ENCODE assay signal across 10 mouse cellular contexts in genomic region chr13:98654129-98654939, GRCm38 (mm10). TPM values are rescaled to one million over a fixed set of nuclear protein-coding genes. Genes with fewer than 3 reads are reported as not detected.
DNase-seq lines count a peak whose midpoint lies in the region; ATAC-seq lines count a peak whose summit lies in the region.
"Had no signal": no experiment of that assay in that cellular context is flagged by ENCODE, and none has a peak within 500 bp of the region (broad histone marks: within the 10 kb centered on the region; RNA-seq: fewer than 3 reads in every experiment).

No protein-coding gene starts in this region.

- no peaks in the 10 kb centered on the region for H3K27me3 ChIP-seq in embryonic facial prominence, embryonic 10.5 days (replicated peaks; ENCODE audit: low read depth, poor library complexity, severe bottlenecking)
- no peaks in the 10 kb centered on the region for H3K27me3 ChIP-seq in midbrain, embryonic 10.5 days (ENCODE audit: low read depth, poor library complexity, severe bottlenecking)
- no peaks in the 10 kb centered on the region for H3K27me3 ChIP-seq in midbrain, embryonic 11.5 days (ENCODE audit: control insufficient read depth, insufficient read depth, low read length)
- H3K27me3 ChIP-seq: neural tube, embryonic 13.5 days had no signal

- peaks cover 14% of the 10 kb centered on the region for H3K4me1 ChIP-seq in embryonic facial prominence, embryonic 10.5 days
- H3K4me1 ChIP-seq in midbrain, embryonic 10.5 days: peaks cover 6% of the 10 kb centered on the region; the same call in 1 of the 2 replicates
- no peaks in the 10 kb centered on the region for H3K4me1 ChIP-seq in midbrain, embryonic 11.5 days (ENCODE audit: control insufficient read depth, insufficient read depth, low read length)

- DNase-seq in kidney, postnatal 10 days: peak; percentile 68
- DNase-seq in kidney, postnatal 36 days: no peak
- no peak for DNase-seq in embryonic facial prominence, embryonic 10.5 days (ENCODE audit: low spot score)
- DNase-seq in heart, adult 9 months (ENCODE audit: low spot score in 2 of 2): peak; percentile 68 to 89
- peak; percentile 38 for DNase-seq in lung, postnatal 25 days (ENCODE audit: low spot score)
- DNase-seq in midbrain, embryonic 10.5 days (ENCODE audit: low spot score): no peak
- DNase-seq in midbrain, embryonic 11.5 days (ENCODE audit: low spot score, missing footprints): no peak
- DNase-seq in left cerebral cortex, adult 9 months (ENCODE audit: low spot score in 2 of 2): no peak
- DNase-seq: thymus, postnatal 36 days had no signal

- WGBS in embryonic facial prominence, embryonic 10.5 days: 81% methylated on average over 10 of the region's 10 CpGs
- 80% methylated on average over 10 of the region's 10 CpGs for WGBS in midbrain, embryonic 10.5 days
- 82% methylated on average over 10 of the region's 10 CpGs for WGBS in midbrain, embryonic 11.5 days

- no peak for ATAC-seq in midbrain, embryonic 11.5 days (ENCODE audit: low FRiP score)

- H3K9ac ChIP-seq in midbrain, embryonic 11.5 days (ENCODE audit: low read length): no peak overlapping the region
- H3K9ac ChIP-seq: neural tube, embryonic 13.5 days had no signal

- H3K4me3 ChIP-seq in embryonic facial prominence, embryonic 10.5 days: no peak overlapping the region
- H3K4me3 ChIP-seq in midbrain, embryonic 10.5 days: no peak overlapping the region
- H3K4me3 ChIP-seq in midbrain, embryonic 11.5 days (ENCODE audit: low read depth, low read length): no peak overlapping the region
- H3K4me3 ChIP-seq: neural tube, embryonic 13.5 days had no signal

- H3K4me2 ChIP-seq in midbrain, embryonic 11.5 days: no peak overlapping the region
- H3K4me2 ChIP-seq: neural tube, embryonic 13.5 days had no signal

- H3K9me3 ChIP-seq in embryonic facial prominence, embryonic 10.5 days: no peaks in the 10 kb centered on the region
- H3K9me3 ChIP-seq in midbrain, embryonic 10.5 days (replicated peaks): no peaks in the 10 kb centered on the region
- H3K9me3 ChIP-seq in midbrain, embryonic 11.5 days (ENCODE audit: control insufficient read depth, low read length): no peaks in the 10 kb centered on the region
- H3K9me3 ChIP-seq: neural tube, embryonic 13.5 days had no signal

- no peaks in the 10 kb centered on the region for H3K36me3 ChIP-seq in embryonic facial prominence, embryonic 10.5 days (replicated peaks)
- H3K36me3 ChIP-seq in midbrain, embryonic 10.5 days: no peaks in the 10 kb centered on the region
- H3K36me3 ChIP-seq in midbrain, embryonic 11.5 days (ENCODE audit: control insufficient read depth, insufficient read depth, low read length): no peaks in the 10 kb centered on the region
- H3K36me3 ChIP-seq: neural tube, embryonic 13.5 days had no signal

- H3K27ac ChIP-seq in embryonic facial prominence, embryonic 10.5 days (replicated peaks): 0 out of 2 replicates have a peak overlapping the region, but pooled peaks have one; percentile 37
- no peak overlapping the region for H3K27ac ChIP-seq in midbrain, embryonic 10.5 days (replicated peaks)
- no peak overlapping the region for H3K27ac ChIP-seq in midbrain, embryonic 11.5 days (ENCODE audit: low read depth, low read length)
- H3K27ac ChIP-seq: neural tube, embryonic 13.5 days had no signal

RNA-seq across cellular contexts. Expression of gene Tmem174, which starts 17.1 kb away (rescaled TPM):
- not detected in 2 replicates for polyA plus RNA-seq in embryonic facial prominence, embryonic 10.5 days (2016; fragmentation: Nextera tagmentation; extraction: Ambion mirVana)
- polyA plus RNA-seq in midbrain, embryonic 10.5 days (2016; fragmentation: Nextera tagmentation; extraction: Ambion mirVana): 0.05 TPM in 1 of 2 replicates, not detected in the other
- not detected in 2 replicates for polyA plus RNA-seq in midbrain, embryonic 11.5 days (2014; fragmentation: Nextera tagmentation; extraction: Ambion mirVana)
- polyA plus RNA-seq: neural tube, embryonic 13.5 days had no signal

RNA-seq across cellular contexts. Expression of gene Tmem171, which starts 40.3 kb away (rescaled TPM):
- not detected in 2 replicates for polyA plus RNA-seq in embryonic facial prominence, embryonic 10.5 days (2016; fragmentation: Nextera tagmentation; extraction: Ambion mirVana)
- not detected in 2 replicates for polyA plus RNA-seq in midbrain, embryonic 10.5 days (2016; fragmentation: Nextera tagmentation; extraction: Ambion mirVana)
- polyA plus RNA-seq in midbrain, embryonic 11.5 days (2014; fragmentation: Nextera tagmentation; extraction: Ambion mirVana): not detected in 2 replicates
- polyA plus RNA-seq: neural tube, embryonic 13.5 days had no signal

Comparison
In these comparisons a context has a peak if more than half of its experiments do, and no peak if none do; other contexts are left out.
1. DNase-seq: peak in kidney, postnatal 10 days (single experiment), heart, adult 9 months (2 of 2) and lung, postnatal 25 days (single experiment); none in kidney, postnatal 36 days (0 of 2), embryonic facial prominence, embryonic 10.5 days (single experiment), midbrain, embryonic 10.5 days (single experiment), midbrain, embryonic 11.5 days (single experiment) and left cerebral cortex, adult 9 months (0 of 2).